Mouse (Mus musculus) layer of hippocampus, postnatal 25 days (tissue): ENCODE results near the gene Tfap2e. TPM values are rescaled to one million over a fixed set of nuclear protein-coding genes. Genes with fewer than 3 reads are reported as not detected.

ENCODE experiments used
- DNase-seq, 2 experiments: peaks; one replicate each; pipeline ENCODE4 v3.0.0; 2022; ENCODE audit warnings: mixed read lengths in 2 of 2, low spot score in 1 of 2; ENCODE audit errors: extremely low spot score in 1 of 2
- total RNA-seq, 2 experiments: library from RNA; stranded (reverse); gene quantifications; 2 replicates each; pipeline ENCODE4 v1.2.3; 2021

The Tfap2e gene
- total RNA-seq, 2 experiments from 2014 or later = not detected

DNA sequence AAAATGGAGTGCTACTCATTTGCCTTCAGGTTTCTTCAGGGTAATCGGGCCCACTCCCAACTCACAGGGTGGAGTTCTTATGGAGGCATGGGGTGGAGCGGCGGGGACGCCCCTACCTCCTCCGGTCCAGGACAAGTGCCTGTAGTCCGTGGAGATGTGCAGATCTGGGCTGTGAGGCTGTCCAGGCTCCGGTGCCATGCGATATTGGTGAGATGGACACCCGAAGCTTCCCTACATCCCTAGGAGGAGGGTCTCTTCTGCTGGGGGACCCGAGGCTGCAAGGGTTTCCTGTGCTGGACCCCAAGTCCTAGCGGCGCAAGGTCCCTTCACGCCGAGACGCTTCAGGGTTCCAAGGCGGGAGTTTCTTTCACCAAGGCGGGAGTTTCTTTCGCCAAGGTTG is 3.9 kb downstream of the Tfap2e start:
- DNase-seq = no peak

DNA sequence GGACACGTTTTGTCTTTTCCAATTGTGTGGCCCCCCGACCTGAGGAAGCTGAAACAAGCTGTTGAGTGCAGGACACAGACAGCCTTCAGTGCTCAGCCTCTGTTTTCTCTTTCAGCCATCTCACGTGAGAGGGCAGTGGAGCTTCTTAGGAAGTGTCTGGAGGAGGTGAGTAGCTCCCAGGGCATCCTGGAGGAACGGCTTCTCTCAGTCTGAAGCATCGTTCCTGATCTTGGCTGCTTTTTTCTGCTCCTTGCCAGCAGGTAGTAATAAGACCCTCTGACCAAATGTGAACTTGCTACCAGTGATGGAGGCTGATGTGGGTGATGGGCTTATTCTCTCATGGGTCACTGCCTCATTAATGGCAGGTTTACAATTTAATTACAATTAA is 28.6 kb downstream of the Tfap2e start:
- DNase-seq = no peak

DNA sequence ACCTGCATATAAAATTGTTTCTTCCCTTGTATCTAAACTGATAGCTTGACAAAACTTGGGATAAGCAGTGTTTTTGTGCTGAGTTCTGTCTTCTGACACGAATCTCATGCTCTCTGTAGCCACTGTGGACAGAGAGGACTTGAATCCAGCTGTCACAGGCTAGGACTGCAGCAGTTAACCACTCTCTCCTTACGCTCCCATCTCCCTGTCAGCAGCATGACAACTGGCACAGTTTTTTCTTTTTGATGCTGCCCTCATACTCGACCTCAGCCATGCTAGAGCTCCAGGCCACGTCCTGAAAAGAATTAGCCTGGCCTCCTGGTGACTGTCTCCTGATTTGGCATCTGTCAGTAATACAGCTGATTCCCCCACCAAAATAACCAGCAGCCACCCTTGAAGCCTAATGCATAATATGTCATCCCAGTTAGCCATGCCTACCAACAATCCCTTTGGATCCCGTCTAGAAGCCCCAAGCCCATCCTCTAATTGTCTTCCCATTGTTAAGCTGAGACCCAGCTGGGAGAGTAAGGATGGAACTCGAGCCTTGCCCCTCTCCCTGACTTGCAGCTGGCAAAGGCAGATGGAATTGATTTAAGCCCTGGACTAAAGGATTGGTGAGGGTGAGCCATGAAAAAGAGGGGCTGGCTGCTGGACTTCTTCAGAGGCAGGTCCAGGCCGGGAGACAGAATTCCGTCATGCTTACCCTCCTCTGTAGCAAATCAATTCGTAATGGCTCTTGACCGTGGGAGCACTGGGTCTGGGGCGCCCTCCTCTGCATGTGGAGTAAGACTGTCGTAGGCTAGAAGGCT is 29.2 kb downstream of the Tfap2e start:
- DNase-seq = no peak

DNA sequence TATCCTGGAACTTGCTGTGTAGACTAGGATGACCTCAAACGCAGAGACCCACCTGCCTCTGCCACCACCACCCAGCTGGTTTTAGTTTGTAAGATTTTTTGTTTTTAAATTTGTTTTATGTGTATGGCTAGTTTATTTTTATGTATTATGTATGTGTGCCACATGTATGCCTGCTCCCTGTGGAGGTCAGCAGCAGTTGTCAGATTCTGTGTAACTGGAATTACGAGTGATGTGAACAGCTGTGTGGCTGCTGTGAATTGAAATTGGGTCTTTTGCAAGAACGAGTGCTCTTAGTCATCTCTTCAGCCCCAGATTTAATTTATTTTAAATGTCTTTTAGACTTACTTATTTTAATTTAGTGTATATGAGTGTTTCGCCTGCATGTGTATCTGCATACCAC is 39.1 kb downstream of the Tfap2e start:
- no peak for DNase-seq

DNA sequence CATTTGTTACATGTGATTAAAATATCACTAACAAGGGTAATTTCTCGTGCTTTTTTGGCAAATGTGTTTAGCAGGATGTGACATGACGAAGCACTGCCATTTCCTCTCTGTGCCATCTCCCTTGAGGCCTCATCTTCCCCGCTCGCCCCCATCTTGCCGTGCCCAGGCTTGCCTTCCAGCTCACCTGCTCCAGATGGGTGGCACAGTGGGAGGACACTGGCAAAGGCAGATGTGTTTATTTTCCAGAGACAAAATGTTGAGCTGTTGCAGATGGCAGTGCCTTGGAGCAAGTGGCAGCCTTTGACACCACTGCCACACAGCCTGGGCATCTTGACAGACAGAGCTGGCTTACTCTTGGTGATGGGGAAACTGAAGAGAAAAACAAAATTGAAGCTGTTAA is 43.0 kb downstream of the Tfap2e start:
- DNase-seq = no peak

DNA sequence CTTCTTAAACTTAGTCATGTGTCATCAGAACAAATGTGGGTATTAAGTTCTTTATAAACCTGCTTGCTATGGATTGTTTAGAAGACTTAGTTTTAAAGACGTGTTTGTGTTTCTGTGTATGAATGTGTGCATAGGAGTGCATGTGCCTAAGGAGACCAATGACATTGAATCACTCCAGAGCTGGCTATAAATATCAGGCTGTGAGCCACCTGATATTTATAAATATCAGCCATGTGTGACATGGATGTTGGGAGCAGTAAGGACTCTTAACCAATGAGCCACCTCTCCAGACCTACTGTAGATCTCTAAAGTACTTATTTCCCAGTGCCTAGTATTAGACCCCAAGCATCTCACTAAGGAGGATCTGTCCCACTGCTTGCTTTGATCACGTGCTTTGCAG is 46.6 kb downstream of the Tfap2e start:
- no peak for DNase-seq

DNA sequence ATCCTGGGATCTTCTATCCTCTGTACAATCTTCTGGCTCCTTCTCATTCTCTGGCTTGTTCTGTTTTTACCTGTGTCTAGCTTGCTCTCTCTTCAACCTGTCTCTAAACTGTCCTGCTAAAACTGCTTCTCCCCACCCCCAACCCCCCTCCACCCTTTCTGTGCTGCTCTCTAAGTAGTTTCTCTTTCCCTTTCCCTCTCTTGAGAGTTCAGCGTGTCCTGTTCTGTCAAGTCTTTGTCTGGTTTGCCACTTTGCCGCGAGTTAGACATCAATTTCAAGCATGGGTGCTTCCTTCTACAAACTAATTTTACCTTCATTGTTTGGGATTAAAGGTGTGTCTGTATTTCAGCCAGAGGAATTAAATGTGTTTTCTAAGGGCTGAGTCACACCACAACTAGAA is 53.0 kb downstream of the Tfap2e start:
- no peak for DNase-seq

DNA sequence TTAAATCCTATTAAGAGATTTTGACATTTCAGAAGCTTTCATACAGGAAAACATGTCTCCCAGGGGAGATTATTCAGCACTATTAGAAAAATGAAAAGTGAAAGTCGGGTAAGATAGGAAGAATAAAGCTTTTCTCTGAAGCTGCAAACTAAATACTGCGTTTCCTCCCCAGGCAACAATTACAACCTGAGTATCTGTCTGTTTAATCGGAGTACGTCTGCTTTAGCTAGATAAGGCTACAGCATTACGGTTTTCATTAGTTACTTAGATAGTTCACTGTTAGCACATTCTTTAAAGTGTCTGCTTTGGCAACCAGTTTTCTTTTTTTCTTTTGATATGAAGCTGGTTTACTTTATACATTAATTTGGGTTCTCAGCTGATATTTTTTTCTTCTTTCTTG is 53.7 kb downstream of the Tfap2e start:
- no peak for DNase-seq

DNA sequence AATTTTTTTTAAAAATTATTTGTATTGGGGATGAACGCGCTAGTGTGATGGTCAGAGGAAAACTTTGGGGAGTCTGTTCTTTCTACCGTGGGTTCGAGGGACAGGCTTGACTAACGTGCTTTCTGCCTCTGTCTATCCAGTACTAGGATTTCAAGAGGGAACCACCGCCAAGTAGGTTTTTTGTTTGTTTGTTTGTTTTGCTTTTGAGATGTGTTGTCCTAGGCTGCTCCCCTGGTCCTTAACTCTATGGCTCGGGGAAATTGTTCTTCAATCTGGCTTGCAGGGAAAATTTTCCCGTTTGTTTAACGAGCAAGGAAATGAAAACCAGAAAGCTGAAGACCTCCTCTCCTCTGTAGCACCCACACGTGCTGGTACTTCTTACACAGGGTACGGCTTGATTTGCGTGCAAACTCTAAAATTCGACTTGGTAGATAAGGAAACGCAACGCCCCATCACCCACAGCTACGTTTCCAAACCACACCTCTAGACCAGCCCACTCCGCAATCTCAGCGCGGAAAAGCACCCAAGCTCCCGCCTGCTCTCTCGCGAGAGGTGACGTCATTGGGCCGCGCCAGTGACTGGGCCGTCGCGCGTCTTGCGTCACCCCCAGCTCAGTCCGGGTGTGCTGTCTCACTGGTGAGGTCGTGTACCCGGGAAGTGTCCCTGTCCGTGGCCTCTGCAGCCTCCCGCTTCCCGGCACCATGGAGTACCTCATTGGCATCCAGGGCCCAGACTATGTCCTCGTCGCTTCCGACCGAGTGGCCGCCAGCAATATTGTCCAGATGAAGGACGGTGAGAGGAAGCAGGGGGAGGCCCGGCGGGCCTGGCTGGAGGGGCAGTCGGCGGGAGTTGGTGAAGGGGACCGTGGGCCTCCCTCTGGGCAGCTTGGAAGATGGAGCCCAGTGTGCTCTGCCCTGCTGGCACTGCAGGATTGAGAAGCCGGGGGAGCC is 58.7 kb downstream of the Tfap2e start, which contains the start of gene Psmb2:
Psmb2 (plus strand) TSS at position 577 of the 950 bp plus-strand sequence.
- peak; percentile 99 to 100 for DNase-seq

DNA sequence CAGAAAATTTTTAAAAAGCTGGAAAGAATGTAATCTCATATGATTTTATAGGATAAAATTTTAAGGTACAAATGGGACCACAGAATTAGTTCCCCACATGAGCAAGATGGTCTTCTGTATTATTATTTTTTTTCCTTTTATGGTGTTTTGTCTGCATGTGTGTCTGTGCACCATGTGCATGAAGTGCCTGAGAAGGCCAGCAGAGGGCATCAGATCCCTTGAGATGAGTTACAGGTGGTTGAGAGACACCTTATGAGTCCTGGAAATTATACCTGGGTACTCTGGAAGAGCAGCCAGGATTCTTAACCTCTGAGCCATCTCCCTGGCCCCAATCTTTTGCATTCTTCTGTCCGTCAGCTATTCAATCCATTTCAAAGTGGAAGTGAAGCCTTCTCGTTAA is 69.0 kb downstream of the Tfap2e start:
- no peak for DNase-seq

Other genes with a start within 250 kb of the Tfap2e start
- gene Ago4, start 202.8 kb downstream of the Tfap2e start, total RNA-seq = 1 to 10 TPM; 6.9 to 7.4 TPM
- 1 to 10 TPM; 1.1 to 2.5 TPM for gene Clspn, start 179.3 kb downstream of the Tfap2e start, total RNA-seq
- gene 5730409E04Rik, start 126.4 kb downstream of the Tfap2e start, total RNA-seq = 10 to 100 TPM; 67.6 to 70.2 TPM
- 100 to 1,000 TPM; 113 to 121 TPM for gene Psmb2, start 58.6 kb downstream of the Tfap2e start, total RNA-seq
- gene Ncdn, start 17.2 kb upstream of the Tfap2e start, total RNA-seq = 1,000 to 10,000 TPM; 1,823 to 1,918 TPM
- 10 to 100 TPM; 64.7 to 66.9 TPM for gene AU040320, start 17.3 kb upstream of the Tfap2e start, total RNA-seq
- 10 to 100 TPM; 44.1 to 45.5 TPM for gene Zmym4, start 231.9 kb upstream of the Tfap2e start, total RNA-seq